Mouse (Mus musculus) T-helper 2 cell (primary cell): ENCODE results near the gene Zfp217.

ENCODE experiments used
- in situ Hi-C: fragments of 300-600 bp; cut with MboI, MseI; formaldehyde crosslinking; loops from one replicate; pipeline ENCODE4 v1.15.1; 2025; ENCODE audit warnings: high pct_unique_total_duplicates

Gene Zfp217

DNA sequence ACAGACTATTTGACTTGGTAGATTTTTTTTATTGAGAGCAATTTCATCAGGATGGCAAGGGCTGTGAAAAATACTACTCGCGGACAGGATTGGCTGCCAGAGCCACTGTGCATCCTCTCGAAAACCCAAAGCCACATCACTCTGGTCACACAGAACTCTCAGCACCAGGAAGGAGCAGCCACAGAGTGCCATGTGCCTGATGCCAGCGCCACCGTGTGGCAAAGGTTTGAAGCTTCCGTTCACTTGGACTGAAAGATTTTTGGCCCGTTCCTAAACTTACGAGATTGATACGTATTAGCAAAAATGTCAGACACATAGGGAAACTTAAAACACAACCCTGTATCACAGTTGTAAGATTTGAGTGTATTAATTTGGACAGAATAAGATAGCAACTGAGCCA lies 44.1 kb downstream of the Zfp217 start:
- in situ Hi-C loops = loop anchor here (25.0 kb wide), 1 partner anchor 408 kb away; no protein-coding TSS in a partner anchor

GRCm38 (mm10) chr2:170103341-170103740 lies 44.6 kb downstream of the Zfp217 start:
- in situ Hi-C loops = loop anchor here (25.0 kb wide), 1 partner anchor 409 kb away; no protein-coding TSS in a partner anchor

- in situ Hi-C loops = loop anchor here (25.0 kb wide), 1 partner anchor 410 kb away; no protein-coding TSS in a partner anchor
These were observed 46.0 kb downstream of the Zfp217 start for GRCm38 (mm10) chr2:170101932-170102331.

- in situ Hi-C loops = loop anchor here (25.0 kb wide), 1 partner anchor 411 kb away; no protein-coding TSS in a partner anchor
These were observed 46.8 kb downstream of the Zfp217 start for GRCm38 (mm10) chr2:170101132-170101531.

DNA sequence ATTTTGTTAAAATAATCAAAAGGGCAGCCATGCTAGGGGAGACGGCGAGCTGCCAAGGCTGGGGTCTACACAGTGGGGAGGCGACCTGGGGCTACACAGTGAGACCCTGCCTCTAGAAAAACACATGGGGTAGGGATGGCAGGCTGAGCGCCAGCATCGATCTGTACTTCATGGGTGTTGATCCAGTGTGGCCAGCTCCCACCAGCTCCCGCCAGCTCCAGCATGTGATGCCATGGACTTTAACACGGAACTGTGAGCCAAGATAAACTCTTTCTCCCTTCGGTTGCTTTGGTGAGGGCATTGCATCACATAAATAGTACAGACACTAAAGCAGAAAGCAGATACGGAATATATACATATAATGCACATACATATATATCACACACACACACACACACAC lies 53.0 kb downstream of the Zfp217 start:
- in situ Hi-C loops = loop anchor here (5.0 kb wide), 1 partner anchor 33 kb away; no protein-coding TSS in a partner anchor

DNA sequence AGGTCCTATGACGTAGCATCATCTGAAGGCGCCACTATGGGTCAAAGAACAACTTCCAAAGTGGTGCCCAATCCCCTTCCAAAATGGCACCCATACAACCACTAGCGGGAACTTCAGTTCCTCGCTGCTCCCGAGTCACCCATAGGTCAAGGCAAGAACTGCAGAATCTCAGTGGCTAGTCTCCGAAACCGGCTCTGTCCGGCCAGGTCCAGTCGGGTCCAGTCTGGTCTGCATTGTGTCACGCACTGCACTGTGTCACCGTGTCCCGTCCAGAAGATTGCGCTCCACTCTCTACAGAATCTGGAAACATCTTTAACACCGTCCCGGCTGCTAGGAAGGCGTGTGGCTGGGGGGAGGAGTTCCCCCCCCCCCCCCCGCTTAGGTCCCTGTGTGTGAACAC lies 53.7 kb downstream of the Zfp217 start:
- in situ Hi-C loops = no loop called here

- in situ Hi-C loops = no loop called here
These were observed 56.1 kb downstream of the Zfp217 start for GRCm38 (mm10) chr2:170091563-170092443.

GRCm38 (mm10) chr2:170078442-170079017 lies 69.4 kb downstream of the Zfp217 start:
- in situ Hi-C loops = no loop called here

- in situ Hi-C loops = no loop called here
These were observed 69.9 kb downstream of the Zfp217 start for GRCm38 (mm10) chr2:170078041-170078440.

DNA sequence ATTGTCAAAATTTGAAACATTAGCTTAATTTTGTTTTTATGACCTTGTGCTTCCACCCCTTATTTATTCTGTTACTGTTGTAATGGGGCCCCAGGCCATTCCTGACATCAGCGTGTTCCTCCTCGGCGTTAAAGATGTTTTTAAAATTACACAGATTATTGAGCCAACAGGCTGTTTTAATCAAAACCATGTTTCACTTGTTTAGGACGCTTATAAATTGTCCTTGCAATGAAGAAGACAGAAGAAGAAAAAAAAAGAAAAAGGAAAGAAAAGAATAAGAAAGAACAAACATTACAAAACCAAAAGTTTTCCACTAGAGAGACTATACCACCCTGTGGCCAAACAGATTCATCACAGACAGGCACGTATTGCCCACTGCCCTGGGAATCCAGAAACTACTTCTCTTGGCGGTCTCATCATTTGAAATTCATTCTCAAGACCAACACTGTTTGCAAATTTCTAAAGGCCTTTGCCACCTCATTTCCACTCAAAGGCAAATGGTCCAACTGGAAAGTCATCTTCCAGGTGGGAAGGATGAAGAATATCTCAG lies 70.9 kb downstream of the Zfp217 start:
- in situ Hi-C loops = no loop called here

DNA sequence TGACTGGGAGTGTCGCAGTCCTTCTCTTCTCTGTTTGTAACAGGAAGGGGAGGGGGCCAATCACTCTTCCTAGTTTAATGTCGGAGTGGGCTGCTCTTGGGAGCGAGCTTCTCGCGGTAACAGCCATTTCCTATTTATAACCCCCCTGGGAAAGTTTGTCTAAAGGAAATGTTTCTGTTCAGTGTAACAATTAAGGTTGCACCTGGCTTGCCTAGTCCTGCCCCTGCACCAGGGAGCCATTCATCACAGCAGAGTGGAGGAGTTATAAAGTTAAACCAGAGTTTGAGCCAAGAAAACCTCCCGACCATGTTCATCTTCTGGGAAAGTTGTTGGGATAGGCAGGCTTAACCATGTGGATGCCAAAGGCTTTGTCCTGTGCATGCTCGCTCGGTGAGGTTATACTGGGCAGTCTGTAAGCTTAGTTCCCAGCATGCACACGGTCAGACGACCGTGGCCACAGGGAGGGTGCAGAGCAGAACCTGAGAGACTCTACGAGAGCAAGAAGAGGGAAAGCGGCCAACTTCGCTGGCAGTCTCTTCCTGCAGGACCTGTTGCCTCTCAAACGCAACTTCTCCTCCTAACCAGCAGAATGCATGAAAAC lies 77.2 kb downstream of the Zfp217 start:
- in situ Hi-C loops = no loop called here

- in situ Hi-C loops = loop anchor here (5.0 kb wide), 1 partner anchor 98 kb away; no protein-coding TSS in a partner anchor
These were observed 77.9 kb downstream of the Zfp217 start for GRCm38 (mm10) chr2:170069976-170070375.

DNA sequence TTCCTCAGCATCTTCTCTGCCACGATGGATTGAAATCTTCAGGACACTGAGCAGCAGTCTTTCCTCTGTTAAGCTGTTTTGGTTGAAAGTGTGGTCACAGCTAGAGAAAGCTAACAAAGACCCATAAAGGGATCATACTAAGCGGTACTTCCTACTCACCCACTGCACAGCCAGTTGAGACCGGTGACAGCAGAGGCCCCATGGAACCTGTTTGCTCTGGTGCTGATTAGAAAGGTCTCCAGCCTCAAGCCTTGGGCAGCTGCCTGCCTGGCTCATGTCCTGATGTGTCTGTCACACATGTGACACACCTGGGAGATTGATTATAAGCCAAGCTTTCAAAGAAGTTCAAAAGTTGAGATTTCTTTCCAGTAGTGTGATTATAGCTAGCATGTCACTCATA lies 85.5 kb downstream of the Zfp217 start:
- in situ Hi-C loops = loop anchor here (5.0 kb wide), 1 partner anchor 35 kb away; no protein-coding TSS in a partner anchor

- in situ Hi-C loops = loop anchor here (5.0 kb wide), 1 partner anchor 37 kb away; no protein-coding TSS in a partner anchor
These were observed 87.8 kb downstream of the Zfp217 start for GRCm38 (mm10) chr2:170060066-170060465.

DNA sequence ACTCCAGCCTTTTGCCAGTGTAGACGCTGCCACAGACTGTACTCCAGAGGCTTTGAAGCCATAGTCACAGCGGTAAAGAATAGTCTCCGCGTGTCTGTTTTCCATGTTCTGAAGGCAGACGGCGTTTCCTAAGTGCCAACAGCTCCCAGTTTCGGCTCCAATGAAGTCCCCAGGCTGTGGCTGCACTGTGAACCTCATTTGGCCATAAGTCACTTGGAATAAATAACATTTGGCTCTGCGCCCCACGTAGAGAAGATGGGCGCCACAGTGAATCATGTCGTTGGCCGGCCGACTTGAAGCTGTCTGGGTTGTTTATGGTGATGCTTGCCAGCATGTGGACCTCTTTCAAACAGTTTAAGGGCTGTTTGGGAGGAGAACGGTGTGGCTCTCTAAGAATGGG lies 89.1 kb downstream of the Zfp217 start:
- in situ Hi-C loops = no loop called here
